Mouse (Mus musculus) adrenal gland, postnatal 14 days (tissue): ENCODE measurements at regions not wholly inside any gene's neighbourhood (a gene's known extent, or its start where the extent isn't known, plus 50 kb on each side); places are given as distances from the start of the nearest gene placed in this dataset.

ENCODE experiments used
- DNase-seq: peaks from one replicate; pipeline ENCODE4 v3.0.0; 2021; ENCODE audit warnings: mixed read lengths

DNA sequence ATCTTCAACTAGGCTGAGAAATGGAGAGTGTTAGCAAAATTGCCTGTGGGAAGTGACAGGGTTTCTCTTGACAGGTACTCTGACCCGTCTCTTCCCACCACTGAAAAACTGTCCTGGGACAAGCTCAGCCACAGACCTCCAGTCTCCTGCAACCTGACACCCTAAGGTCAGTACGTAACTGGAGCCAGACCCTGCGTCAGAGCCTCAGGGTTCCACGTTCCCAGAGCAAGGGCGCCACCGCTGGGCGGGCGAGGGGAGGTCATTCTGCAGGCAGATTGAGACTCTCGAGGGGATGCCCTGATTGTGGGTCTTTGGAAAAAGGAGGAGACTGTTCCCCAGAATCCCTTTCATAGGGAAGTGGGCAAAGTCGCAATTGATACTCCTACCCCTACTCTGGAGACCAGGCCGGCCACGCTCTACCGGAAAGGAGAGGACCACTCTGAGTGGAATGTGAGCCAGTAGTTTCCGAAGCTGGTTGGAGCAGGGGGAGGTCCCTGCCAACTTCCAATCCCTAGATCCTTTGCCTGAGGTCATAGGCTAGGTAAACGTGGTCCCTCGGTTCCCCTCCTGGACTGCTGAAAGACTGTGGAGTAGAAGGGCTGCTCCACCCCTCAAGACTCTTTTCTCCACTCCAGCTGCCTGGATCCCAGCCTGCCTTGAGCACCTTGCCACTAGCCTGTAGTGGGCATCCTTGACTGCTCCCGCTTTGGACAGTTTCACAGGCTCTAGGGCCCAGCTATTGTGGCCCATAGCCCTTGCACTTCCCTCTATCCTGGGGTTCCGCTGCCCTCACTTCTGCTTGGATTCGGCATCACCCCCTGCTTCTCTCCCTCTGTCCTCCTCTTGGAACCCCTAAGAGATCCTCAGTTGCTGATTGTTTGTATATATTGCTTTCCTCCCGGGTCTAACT is 61.0 kb upstream of the Lpcat1 start:
- DNase-seq: peak; percentile 87

GRCm38 (mm10) chr13:73400921-73401320 is 66.1 kb upstream of the Lpcat1 start:
- no peak for DNase-seq

GRCm38 (mm10) chr13:73397033-73397432 is 68.7 kb upstream of the Ndufs6 start:
- DNase-seq: no peak

DNA sequence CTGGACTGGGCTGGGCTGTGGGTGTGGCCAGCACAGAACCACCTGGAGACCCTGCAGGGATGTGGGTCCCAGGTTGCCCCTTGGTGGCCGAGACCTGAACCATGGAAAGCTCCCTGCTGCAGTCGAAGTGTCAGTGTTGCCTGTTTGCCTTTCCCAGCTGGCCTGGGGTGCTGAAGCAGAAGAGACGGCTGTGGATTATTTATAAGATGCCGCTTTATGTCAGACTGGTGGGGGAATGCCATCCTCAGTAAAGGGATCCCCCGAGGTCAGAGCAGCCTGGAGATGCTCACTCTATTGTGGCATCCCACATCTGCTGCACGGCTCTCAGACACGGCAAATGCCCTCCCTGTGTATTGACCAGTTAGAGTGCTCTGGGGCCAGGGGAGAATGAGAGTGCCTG is 67.5 kb upstream of the Ndufs6 start:
- no peak for DNase-seq

DNA sequence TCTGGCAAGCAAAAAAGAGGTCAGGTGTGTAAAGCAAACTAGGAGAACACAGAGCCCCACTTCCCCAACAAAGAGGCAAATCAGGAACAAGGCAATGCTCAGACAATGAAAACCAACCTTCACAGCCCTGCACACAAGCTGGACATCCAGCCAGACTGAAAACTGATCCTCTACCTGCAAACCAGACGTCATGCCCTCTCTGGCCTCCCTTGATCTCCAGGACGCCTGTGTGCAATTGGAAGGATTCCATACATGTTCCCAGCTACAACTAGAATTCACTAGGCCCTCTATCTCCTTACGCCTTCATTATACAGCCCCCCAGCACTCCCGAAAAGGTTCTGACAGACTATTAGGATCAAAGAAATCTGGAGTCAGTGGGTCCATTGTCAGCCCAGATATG is 60.7 kb upstream of the Ndufs6 start:
- no peak for DNase-seq

DNA sequence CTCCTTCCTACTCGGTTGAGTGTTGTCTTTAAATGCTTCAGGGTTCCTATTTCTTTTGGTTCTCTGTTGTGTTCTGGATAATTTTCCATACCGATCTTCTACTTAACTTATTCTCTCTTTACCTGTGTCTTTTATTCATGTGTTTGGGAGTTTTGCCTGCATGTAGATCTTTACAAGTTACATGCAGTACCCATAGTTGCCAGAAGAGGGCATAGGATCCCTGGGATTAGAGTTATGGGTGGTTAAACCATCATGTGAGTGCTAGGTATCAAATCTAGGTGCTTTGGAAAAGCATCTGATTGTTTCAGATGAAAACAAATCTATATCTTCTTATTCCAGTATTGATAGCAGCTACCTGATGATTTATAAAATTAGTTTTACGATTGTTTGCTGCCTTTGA is 55.2 kb upstream of the Ndufs6 start:
- DNase-seq: peak; percentile 21
